Mouse (Mus musculus) midbrain, postnatal 0 days (tissue): Measurements from ENCODE around the gene Tcerg1l. TPM values are rescaled to one million over a fixed set of nuclear protein-coding genes. Genes with fewer than 3 reads are reported as not detected.

Experiments used
- ATAC-seq: fragments of 200-750 bp; cut with Nextera tagmentation; 2 replicates; pipeline ENCODE4 v1.8.0; 2017; ENCODE audit warnings: moderate number of reproducible peaks, mild to moderate bottlenecking, moderate TSS enrichment, moderate library complexity; ENCODE audit not compliant: low FRiP score
- DNase-seq: peaks from one replicate; pipeline ENCODE4 v3.0.0-alpha.2; 2015; ENCODE audit warnings: low spot score
- H3K27ac ChIP-seq: fragments of 300-500 bp; sonication (generic); 2 replicates; pipeline ENCODE4 v1.5.1; 2014; ENCODE audit warnings: low read depth, mild to moderate bottlenecking, low read length, mixed read lengths
- H3K27me3 ChIP-seq: fragments of 300-500 bp; sonication (generic); 2 replicates; pipeline ENCODE4 v1.6.1; 2014; ENCODE audit warnings: low read length, control low read depth, mixed read lengths; ENCODE audit not compliant: insufficient read depth
- H3K36me3 ChIP-seq: fragments of 300-500 bp; sonication (generic); 2 replicates; pipeline ENCODE4 v1.6.1; 2014; ENCODE audit warnings: low read length, control low read depth, mixed read lengths; ENCODE audit not compliant: insufficient read depth
- H3K4me1 ChIP-seq: fragments of 300-500 bp; sonication (generic); 2 replicates; pipeline ENCODE4 v1.6.1; 2014; ENCODE audit warnings: mild to moderate bottlenecking, control low read depth, antibody characterized with exemption, low read length, mixed read lengths; ENCODE audit not compliant: insufficient read depth
- H3K4me2 ChIP-seq: fragments of 300-500 bp; sonication (generic); 2 replicates; pipeline ENCODE4 v1.6.1; 2014; ENCODE audit warnings: low read depth, mild to moderate bottlenecking, low read length, mixed read lengths; ENCODE audit not compliant: poor library complexity, severe bottlenecking
- H3K4me3 ChIP-seq: fragments of 300-500 bp; sonication (generic); 2 replicates; pipeline ENCODE4 v1.5.1; 2014; ENCODE audit warnings: low read depth, mild to moderate bottlenecking, low read length, moderate library complexity
- H3K9ac ChIP-seq: fragments of 300-500 bp; sonication (generic); replicated peaks from 2 replicates; pipeline ENCODE4 v1.6.1; 2014; ENCODE audit warnings: mild to moderate bottlenecking, low read length, moderate library complexity, mixed read lengths; ENCODE audit not compliant: poor library complexity, severe bottlenecking
- H3K9me3 ChIP-seq: fragments of 300-500 bp; sonication (generic); 2 replicates; pipeline ENCODE4 v1.6.1; 2016; ENCODE audit warnings: low read length, control low read depth
- CTCF ChIP-seq: IDR thresholded peaks from 2 replicates; pipeline ENCODE4 v1.5.1; 2016; ENCODE audit warnings: antibody characterized with exemption, mild to moderate bottlenecking
- WGBS: fragments of 180-500 bp; shearing (Covaris S2); extraction: QIAGEN DNeasy Blood & Tissue Kit; methylation state at CpG from one replicate; pipeline ENCODE4 v1.1.7; 2014; 5-methylcytosine and 5-hydroxymethylcytosine counted together
- polyA plus RNA-seq: library from polyadenylated mRNA; unstranded; fragments of >200 nt; fragmentation: Nextera tagmentation; extraction: Ambion mirVana; gene quantifications from 2 replicates; pipeline ENCODE4 v1.2.1, GENCODE M21; 2015
- total RNA-seq: library from RNA; depleted of rRNA; stranded (reverse); fragments of >200 nt; gene quantifications from 2 replicates; pipeline ENCODE4 v1.2.3, GENCODE M21; 2014

Tcerg1l gene
- total and polyA plus RNA-seq, 2 experiments from 2014 or later, result 31.2 to 36.0 TPM

GRCm38 (mm10) chr7:138209769-138210168 lies 187.8 kb downstream of the Tcerg1l start:
- WGBS, result 66% methylated on average over 5 of the region's 5 CpGs
- H3K4me2 ChIP-seq, result no peak overlapping the region
- no peaks in the 10 kb centered on the region for H3K27me3 ChIP-seq
- no peak for TF ChIP-seq CTCF
- H3K27ac ChIP-seq, result no peak overlapping the region
- H3K36me3 ChIP-seq, result no peaks in the 10 kb centered on the region
- DNase-seq (no peak), ATAC-seq (no peak)
- peaks cover 3% of the 10 kb centered on the region for H3K4me1 ChIP-seq
- H3K4me3 ChIP-seq, result no peak overlapping the region
- H3K9me3 ChIP-seq, result no peaks in the 10 kb centered on the region
- no peak overlapping the region for H3K9ac ChIP-seq

GRCm38 (mm10) chr7:138205124-138205523 lies 192.4 kb downstream of the Tcerg1l start:
- H3K4me3 ChIP-seq, result no peak overlapping the region
- H3K27ac ChIP-seq, result no peak overlapping the region
- H3K9me3 ChIP-seq, result no peaks in the 10 kb centered on the region
- no peaks in the 10 kb centered on the region for H3K36me3 ChIP-seq
- no peak overlapping the region for H3K9ac ChIP-seq
- DNase-seq (no peak), ATAC-seq (no peak)
- H3K4me2 ChIP-seq, result no peak overlapping the region
- no peaks in the 10 kb centered on the region for H3K4me1 ChIP-seq
- H3K27me3 ChIP-seq, result no peaks in the 10 kb centered on the region
- WGBS, result 95% methylated on average over 2 of the region's 2 CpGs
- TF ChIP-seq CTCF, result no peak

- H3K27me3 ChIP-seq, result no peaks in the 10 kb centered on the region
- H3K9me3 ChIP-seq, result no peaks in the 10 kb centered on the region
- no peak overlapping the region for H3K4me3 ChIP-seq
- 86% methylated on average over 15 of the region's 15 CpGs for WGBS
- H3K4me1 ChIP-seq, result no peaks in the 10 kb centered on the region
- no peak overlapping the region for H3K4me2 ChIP-seq
- H3K27ac ChIP-seq, result no peak overlapping the region
- ATAC-seq (no peak), DNase-seq (no peak)
- no peak overlapping the region for H3K9ac ChIP-seq
- no peak for TF ChIP-seq CTCF
- H3K36me3 ChIP-seq, result no peaks in the 10 kb centered on the region
Observed at GRCm38 (mm10) chr7:138202162-138202832, 195.2 kb downstream of the Tcerg1l start.

GRCm38 (mm10) chr7:138199333-138200058 lies 198.0 kb downstream of the Tcerg1l start:
- Histone ChIP-seq H3K27me3 (no peaks in the 10 kb centered on the region), H3K4me1 (no peaks in the 10 kb centered on the region), H3K9ac (no peak overlapping the region), H3K4me3 (no peak overlapping the region), H3K27ac (no peak overlapping the region), H3K9me3 (no peaks in the 10 kb centered on the region), H3K36me3 (no peaks in the 10 kb centered on the region), H3K4me2 (no peak overlapping the region)
- 72% methylated on average over 10 of the region's 10 CpGs for WGBS
- ATAC-seq (no peak), DNase-seq (no peak)
- no peak for TF ChIP-seq CTCF

GRCm38 (mm10) chr7:138196139-138196538 lies 201.4 kb downstream of the Tcerg1l start:
- TF ChIP-seq CTCF, result no peak
- ATAC-seq, result no peak
- H3K4me2 ChIP-seq, result no peak overlapping the region

GRCm38 (mm10) chr7:138184197-138184596 lies 213.3 kb downstream of the Tcerg1l start:
- TF ChIP-seq CTCF, result no peak
- WGBS, result 91% methylated on average over 5 of the region's 5 CpGs
- Histone ChIP-seq H3K4me3 (no peak overlapping the region), H3K4me1 (no peaks in the 10 kb centered on the region), H3K36me3 (no peaks in the 10 kb centered on the region), H3K9me3 (no peaks in the 10 kb centered on the region), H3K27me3 (no peaks in the 10 kb centered on the region), H3K4me2 (no peak overlapping the region), H3K27ac (no peak overlapping the region), H3K9ac (no peak overlapping the region)
- ATAC-seq (no peak), DNase-seq (no peak)

More at GRCm38 (mm10) chr7:138196139-138196538, 201.4 kb downstream of the Tcerg1l start:
- Histone ChIP-seq H3K4me3 (no peak overlapping the region), H3K4me1 (no peaks in the 10 kb centered on the region), H3K27ac (no peak overlapping the region), H3K9me3 (no peaks in the 10 kb centered on the region), H3K9ac (no peak overlapping the region), H3K27me3 (no peaks in the 10 kb centered on the region), H3K36me3 (no peaks in the 10 kb centered on the region)
- WGBS, result 94% methylated on average over 2 of the region's 2 CpGs
- DNase-seq, result no peak
